Mouse (Mus musculus) embryonic facial prominence, embryonic 13.5 days (tissue): ENCODE data around the gene Tmem150c. TPM values are rescaled to one million over a fixed set of nuclear protein-coding genes. Genes with fewer than 3 reads are reported as not detected.

Experiments
- ATAC-seq: fragments of 200-750 bp; cut with Nextera tagmentation; 2 replicates; pipeline ENCODE4 v1.8.0; 2017; ENCODE audit warnings: low read depth; ENCODE audit not compliant: insufficient number of reproducible peaks, insufficient read depth, low FRiP score, low TSS enrichment
- H3K27ac ChIP-seq: fragments of 300-500 bp; sonication (generic); 2 replicates; pipeline ENCODE4 v1.5.1; 2015; ENCODE audit warnings: moderate library complexity, mild to moderate bottlenecking, inconsistent platforms
- H3K27me3 ChIP-seq: fragments of 300-500 bp; sonication (generic); 2 replicates; pipeline ENCODE4 v1.6.1; 2015; ENCODE audit warnings: mild to moderate bottlenecking, inconsistent platforms
- H3K36me3 ChIP-seq: fragments of 300-500 bp; sonication (generic); 2 replicates; pipeline ENCODE4 v1.6.1; 2015; ENCODE audit warnings: mild to moderate bottlenecking, inconsistent platforms
- H3K4me1 ChIP-seq: fragments of 300-500 bp; sonication (generic); 2 replicates; pipeline ENCODE4 v1.6.1; 2015; ENCODE audit warnings: inconsistent platforms
- H3K4me2 ChIP-seq: fragments of 300-500 bp; sonication (generic); 2 replicates; pipeline ENCODE4 v1.6.1; 2015; ENCODE audit warnings: moderate library complexity, mild to moderate bottlenecking, inconsistent platforms
- H3K4me3 ChIP-seq: fragments of 300-500 bp; sonication (generic); 2 replicates; pipeline ENCODE4 v1.5.1; 2015; ENCODE audit warnings: mild to moderate bottlenecking, inconsistent platforms
- H3K9ac ChIP-seq: fragments of 300-500 bp; sonication (generic); 2 replicates; pipeline ENCODE4 v1.6.1; 2015; ENCODE audit warnings: mild to moderate bottlenecking, inconsistent platforms
- H3K9me3 ChIP-seq: fragments of 300-500 bp; sonication (generic); 2 replicates; pipeline ENCODE4 v1.6.1; 2016; ENCODE audit warnings: inconsistent platforms
- WGBS: fragments of 180-500 bp; shearing (Covaris S2); methylation state at CpG from one replicate; pipeline ENCODE4 v1.1.7; 2015; ENCODE audit warnings: mixed read lengths; 5-methylcytosine and 5-hydroxymethylcytosine counted together
- polyA plus RNA-seq: library from polyadenylated mRNA; unstranded; fragments of >200 nt; fragmentation: Nextera tagmentation; extraction: Ambion mirVana; gene quantifications from 2 replicates; pipeline ENCODE4 v1.2.1, GENCODE M21; 2015

Gene Tmem150c
- polyA plus RNA-seq, 1 experiment from 2014 or later, result 1.9 TPM

DNA sequence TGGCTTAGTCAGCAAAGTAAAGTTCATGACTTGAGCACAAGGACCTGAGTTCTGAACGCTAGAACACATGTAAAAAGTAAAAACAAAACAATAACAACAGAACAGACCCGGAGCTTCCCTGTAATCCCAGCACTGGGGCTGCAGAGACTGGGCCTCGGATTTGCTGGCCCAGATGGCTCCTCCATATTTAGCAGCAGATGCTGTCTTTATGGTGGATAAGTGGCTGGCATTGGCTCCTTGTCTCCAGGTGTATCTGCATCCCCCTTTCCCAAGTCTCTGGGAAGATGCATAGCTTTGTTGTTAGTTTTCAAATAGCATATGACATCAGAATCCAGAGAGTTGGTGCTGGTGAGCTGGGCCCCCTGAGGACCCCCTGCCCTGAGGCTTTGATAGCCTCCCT, 113.5 kb downstream of the Tmem150c start:
- Histone ChIP-seq H3K4me2 (no peak overlapping the region), H3K9ac (no peak overlapping the region), H3K4me1 (peaks cover 42% of the 10 kb centered on the region), H3K4me3 (no peak overlapping the region), H3K36me3 (no peaks in the 10 kb centered on the region), H3K27me3 (no peaks in the 10 kb centered on the region), H3K27ac (no peak overlapping the region), H3K9me3 (no peaks in the 10 kb centered on the region)
- ATAC-seq, result no peak
- 66% methylated on average over 3 of the region's 3 CpGs for WGBS

DNA sequence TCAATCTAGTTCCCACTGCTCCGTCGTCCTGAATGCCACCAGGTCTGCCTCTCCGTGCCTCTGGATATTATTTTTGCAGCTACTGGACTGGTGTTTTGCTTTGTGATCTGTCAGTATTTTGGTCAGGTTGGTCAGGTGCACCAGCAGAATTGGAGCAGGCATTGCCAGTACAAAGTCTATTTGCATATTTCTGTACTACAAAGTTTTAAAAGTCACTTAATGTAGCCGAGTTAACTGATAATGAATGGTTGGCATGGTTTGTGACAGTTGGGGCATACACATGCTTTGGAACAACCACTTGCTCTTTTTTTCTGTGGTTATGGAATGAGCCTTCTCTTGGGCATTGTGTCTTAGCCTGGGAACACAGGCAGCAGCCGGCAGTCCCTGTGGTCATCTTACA, 115.0 kb downstream of the Tmem150c start:
- no peaks in the 10 kb centered on the region for H3K9me3 ChIP-seq

GRCm38 (mm10) chr5:100044030-100044429, 115.6 kb downstream of the Tmem150c start:
- no peak overlapping the region for H3K4me3 ChIP-seq
- no peak for ATAC-seq
- no peaks in the 10 kb centered on the region for H3K27me3 ChIP-seq
- 66% methylated on average over 4 of the region's 4 CpGs for WGBS
- no peak overlapping the region for H3K27ac ChIP-seq
- no peak overlapping the region for H3K9ac ChIP-seq
- no peaks in the 10 kb centered on the region for H3K36me3 ChIP-seq
- H3K9me3 ChIP-seq, result no peaks in the 10 kb centered on the region
- no peak overlapping the region for H3K4me2 ChIP-seq
- peaks cover 45% of the 10 kb centered on the region for H3K4me1 ChIP-seq

More for the DNA sequence above, 115.0 kb downstream of the Tmem150c start:
- Histone ChIP-seq H3K4me1 (peaks cover 45% of the 10 kb centered on the region), H3K36me3 (no peaks in the 10 kb centered on the region), H3K9ac (no peak overlapping the region), H3K27me3 (no peaks in the 10 kb centered on the region), H3K4me3 (no peak overlapping the region), H3K27ac (no peak overlapping the region), H3K4me2 (no peak overlapping the region)
- no peak for ATAC-seq
- WGBS, result 81% methylated on average over 5 of the region's 5 CpGs

GRCm38 (mm10) chr5:100043361-100043760, 116.2 kb downstream of the Tmem150c start:
- H3K9me3 ChIP-seq, result no peaks in the 10 kb centered on the region
- H3K4me1 ChIP-seq, result peaks cover 44% of the 10 kb centered on the region
- no peak overlapping the region for H3K4me3 ChIP-seq
- ATAC-seq, result no peak
- 88% methylated on average over 5 of the region's 5 CpGs for WGBS
- H3K9ac ChIP-seq, result no peak overlapping the region
- no peaks in the 10 kb centered on the region for H3K27me3 ChIP-seq
- H3K36me3 ChIP-seq, result no peaks in the 10 kb centered on the region
- H3K4me2 ChIP-seq, result no peak overlapping the region
- no peak overlapping the region for H3K27ac ChIP-seq

- H3K36me3 ChIP-seq, result 0 out of 2 replicates have a peak, but pooled peaks cover 2% of the 10 kb centered on the region
- H3K27me3 ChIP-seq, result no peaks in the 10 kb centered on the region
- peaks cover 37% of the 10 kb centered on the region for H3K4me1 ChIP-seq
- ATAC-seq, result no peak
- H3K9ac ChIP-seq, result no peak overlapping the region
- no peak overlapping the region for H3K27ac ChIP-seq
- 90% methylated on average over 8 of the region's 8 CpGs for WGBS
- no peak overlapping the region for H3K4me2 ChIP-seq
- no peak overlapping the region for H3K4me3 ChIP-seq
- no peaks in the 10 kb centered on the region for H3K9me3 ChIP-seq
Measured at GRCm38 (mm10) chr5:100042467-100042866, 117.1 kb downstream of the Tmem150c start.

GRCm38 (mm10) chr5:100041272-100041671, 118.3 kb downstream of the Tmem150c start:
- 72% methylated on average over 4 of the region's 4 CpGs for WGBS
- Histone ChIP-seq H3K36me3 (peaks cover 11% of the 10 kb centered on the region), H3K27me3 (no peaks in the 10 kb centered on the region), H3K4me3 (no peak overlapping the region; the same call in 1 of the 2 replicates), H3K9ac (no peak overlapping the region), H3K9me3 (no peaks in the 10 kb centered on the region), H3K27ac (no peak overlapping the region), H3K4me1 (peaks cover 35% of the 10 kb centered on the region), H3K4me2 (peak overlapping the region; percentile 95)
- ATAC-seq, result no peak

DNA sequence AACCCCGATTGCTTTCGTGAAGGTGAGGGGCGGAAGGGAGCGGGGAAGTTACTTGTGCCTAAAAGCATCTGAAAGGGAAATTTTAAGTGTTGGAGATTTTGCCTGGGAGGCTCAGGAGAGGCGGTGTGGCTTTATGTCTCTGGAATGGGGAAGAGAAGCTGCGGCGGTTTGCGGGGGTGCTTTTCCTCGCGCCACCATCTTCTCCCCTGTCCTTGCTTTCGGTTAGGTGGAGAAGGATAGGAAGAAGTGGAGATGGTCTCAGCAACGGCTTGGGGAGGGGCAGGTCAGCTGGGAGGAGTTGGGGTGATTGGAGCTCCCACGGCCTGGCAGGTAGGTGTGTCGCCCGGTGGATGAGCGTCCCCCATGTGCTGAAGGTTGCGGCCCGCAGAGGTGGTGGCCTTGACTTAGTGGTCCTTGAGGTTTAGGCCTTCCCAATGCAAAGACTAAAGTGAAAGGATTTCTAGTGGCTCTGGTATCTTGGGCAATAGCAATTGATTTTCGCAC, 119.3 kb downstream of the Tmem150c start:
- H3K9ac ChIP-seq, result peak overlapping the region; percentile 99
- no peak for ATAC-seq
- peak overlapping the region; percentile 90 for H3K4me3 ChIP-seq
- peak overlapping the region; percentile 99 for H3K27ac ChIP-seq
- H3K27me3 ChIP-seq, result no peaks in the 10 kb centered on the region
- H3K36me3 ChIP-seq, result peaks cover 16% of the 10 kb centered on the region
- WGBS, result under 1% methylated on average over 19 of the region's 19 CpGs
- H3K9me3 ChIP-seq, result no peaks in the 10 kb centered on the region
- peak overlapping the region; percentile 95 for H3K4me2 ChIP-seq
- peaks cover 38% of the 10 kb centered on the region for H3K4me1 ChIP-seq

DNA sequence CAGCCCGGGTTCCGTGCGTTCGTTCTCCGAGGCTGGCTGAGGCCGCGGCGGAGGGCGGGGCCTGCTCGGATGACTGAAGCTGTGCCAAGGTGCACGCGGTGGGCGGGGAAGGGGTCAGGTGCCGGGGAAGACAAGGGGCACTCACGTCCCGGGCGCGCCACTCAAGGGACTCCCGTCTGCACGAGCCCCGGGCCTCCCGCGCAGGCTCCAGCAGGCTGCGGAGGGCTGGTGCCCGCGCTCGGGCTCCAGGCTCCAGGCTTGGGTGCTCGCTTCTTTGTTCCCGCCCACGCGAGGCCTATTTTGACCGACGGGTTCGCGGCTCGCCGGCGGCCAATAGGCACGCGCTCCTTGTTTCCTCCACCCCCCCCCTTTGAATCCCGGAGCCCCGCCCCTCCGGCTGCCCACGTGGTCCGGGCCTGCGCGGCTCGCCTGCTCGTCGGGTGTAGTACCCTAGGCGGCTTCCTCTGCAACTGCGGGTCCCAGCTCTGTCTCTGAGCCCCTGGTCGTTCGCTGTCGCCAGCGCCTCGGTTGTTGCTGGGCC, 119.9 kb downstream of the Tmem150c start, which contains the start of the genes Hnrnpdl and Enoph1:
Gene Hnrnpdl (minus strand): TSS at position 63 of the 541 bp plus-strand sequence.
Gene Enoph1 (plus strand): TSS at position 384 of the 541 bp plus-strand sequence.
- Histone ChIP-seq H3K27ac (peak within 1 kb of the TSS; percentile 99), H3K4me1 (peaks cover 39% of the 10 kb centered on the region), H3K9me3 (no peaks in the 10 kb centered on the region), H3K36me3 (peaks cover 21% of the 10 kb centered on the region), H3K4me3 (peak within 1 kb of the TSS; percentile 90), H3K27me3 (no peaks in the 10 kb centered on the region), H3K9ac (peak within 1 kb of the TSS; percentile 99), H3K4me2 (peak within 1 kb of the TSS; percentile 95)
- 0% methylated on average over 52 of the region's 57 CpGs for WGBS
- peak; percentile 87 for ATAC-seq

GRCm38 (mm10) chr5:100038714-100039601, 120.7 kb downstream of the Tmem150c start:
- Histone ChIP-seq H3K9ac (peak overlapping the region; percentile 99), H3K27me3 (no peaks in the 10 kb centered on the region), H3K27ac (peak overlapping the region; percentile 99), H3K4me3 (peak overlapping the region; percentile 90), H3K4me1 (peaks cover 35% of the 10 kb centered on the region), H3K9me3 (no peaks in the 10 kb centered on the region), H3K4me2 (peak overlapping the region; percentile 95), H3K36me3 (peaks cover 28% of the 10 kb centered on the region)
- under 1% methylated on average over 108 of the region's 113 CpGs for WGBS
- peak; percentile 81 for ATAC-seq

DNA sequence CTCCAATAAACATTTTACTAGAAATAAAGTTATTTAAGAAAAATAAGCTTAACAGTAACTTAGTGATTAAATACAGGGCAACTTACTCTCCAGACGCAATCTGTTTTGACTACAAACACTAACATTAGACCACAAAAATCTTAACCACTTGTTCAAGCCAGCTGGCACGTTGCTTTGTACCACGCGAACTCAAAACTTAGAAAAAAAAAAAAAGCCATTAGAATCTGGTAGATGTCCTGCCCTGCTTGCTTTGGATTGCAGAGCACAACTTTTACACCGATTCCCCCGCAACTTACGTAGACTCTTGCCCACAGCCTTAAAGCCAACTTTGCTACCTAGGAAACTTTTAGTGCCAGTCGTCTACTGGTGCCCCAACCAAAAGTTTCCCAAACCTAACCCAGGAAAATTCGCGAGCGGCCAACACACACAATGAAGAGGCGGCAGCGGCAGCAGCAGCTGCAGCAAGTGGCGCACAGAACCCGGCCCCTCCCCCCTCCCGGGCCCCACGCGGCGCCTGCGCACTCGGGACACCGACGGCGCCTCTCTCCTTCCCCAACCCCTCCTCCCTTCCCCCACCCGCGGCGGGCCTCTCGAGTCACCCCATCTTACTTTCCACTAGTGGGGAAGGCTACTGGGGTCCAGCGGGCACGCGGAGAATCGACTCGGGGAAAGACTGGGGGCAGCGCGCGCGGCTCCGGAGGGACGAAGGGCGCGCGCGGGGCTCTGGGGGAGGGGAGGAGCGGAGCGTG, 121.5 kb downstream of the Tmem150c start:
- peak overlapping the region; percentile 99 for H3K27ac ChIP-seq
- under 1% methylated on average over 45 of the region's 45 CpGs for WGBS
- no peaks in the 10 kb centered on the region for H3K9me3 ChIP-seq
- ATAC-seq, result peak; percentile 49
- H3K27me3 ChIP-seq, result no peaks in the 10 kb centered on the region
- peak overlapping the region; percentile 90 for H3K4me3 ChIP-seq
- peaks cover 35% of the 10 kb centered on the region for H3K36me3 ChIP-seq
- H3K4me1 ChIP-seq, result peaks cover 32% of the 10 kb centered on the region
- peak overlapping the region; percentile 95 for H3K4me2 ChIP-seq
- peak overlapping the region; percentile 99 for H3K9ac ChIP-seq

DNA sequence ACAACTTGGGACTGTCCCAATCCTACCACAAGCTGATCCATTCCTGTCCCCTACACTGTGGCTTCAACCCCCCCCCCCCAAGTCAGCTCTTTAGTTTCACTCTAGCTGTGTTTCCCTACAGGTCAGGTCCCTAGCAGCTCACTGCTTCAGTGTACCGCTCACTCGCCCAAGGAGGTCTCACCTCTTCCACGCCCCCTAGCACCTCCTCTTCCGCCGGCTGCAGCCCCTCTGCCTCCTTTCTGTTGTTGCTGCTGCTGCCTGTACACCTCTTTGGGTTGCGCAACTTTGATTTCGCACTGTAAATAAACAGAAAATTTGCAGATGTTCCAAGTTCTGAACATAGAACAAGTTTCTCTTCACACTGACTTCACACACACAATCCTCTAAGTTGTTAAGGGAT, 122.9 kb downstream of the Tmem150c start:
- ATAC-seq, result no peak
- H3K9ac ChIP-seq, result peak overlapping the region; percentile 99

More for the DNA sequence above, 122.9 kb downstream of the Tmem150c start:
- peaks cover 32% of the 10 kb centered on the region for H3K4me1 ChIP-seq
- H3K36me3 ChIP-seq, result peaks cover 49% of the 10 kb centered on the region
- H3K27ac ChIP-seq, result no peak overlapping the region
- H3K4me3 ChIP-seq, result peak overlapping the region; percentile 90
- no peaks in the 10 kb centered on the region for H3K27me3 ChIP-seq
- H3K4me2 ChIP-seq, result peak overlapping the region; percentile 95
- H3K9me3 ChIP-seq, result no peaks in the 10 kb centered on the region
- 21% methylated on average over 7 of the region's 7 CpGs for WGBS
